Mouse (Mus musculus) lung, embryonic 16.5 days (tissue): ENCODE data around the gene Tmem243. TPM values are rescaled to one million over a fixed set of nuclear protein-coding genes. Genes with fewer than 3 reads are reported as not detected.

Experiments
- ATAC-seq: fragments of 200-750 bp; cut with Nextera tagmentation; 2 replicates; pipeline ENCODE4 v1.8.0; 2017; ENCODE audit warnings: low read depth, mild to moderate bottlenecking, moderate library complexity
- H3K27ac ChIP-seq: fragments of 300-500 bp; sonication (generic); 2 replicates; pipeline ENCODE4 v1.5.1; 2014; ENCODE audit warnings: mild to moderate bottlenecking, control low read depth, low read length
- H3K27me3 ChIP-seq: fragments of 300-500 bp; sonication (generic); 2 replicates; pipeline ENCODE4 v1.6.1; 2014; ENCODE audit warnings: low read depth, low read length, mixed read lengths; ENCODE audit not compliant: control insufficient read depth, insufficient read depth
- H3K36me3 ChIP-seq: fragments of 300-500 bp; sonication (generic); 2 replicates; pipeline ENCODE4 v1.6.1; 2014; ENCODE audit warnings: low read length; ENCODE audit not compliant: control insufficient read depth, insufficient read depth
- H3K4me1 ChIP-seq: fragments of 300-500 bp; sonication (generic); replicated peaks from 2 replicates; pipeline ENCODE4 v1.6.1; 2014; ENCODE audit warnings: low read length, mixed read lengths; ENCODE audit not compliant: control insufficient read depth, insufficient read depth
- H3K4me2 ChIP-seq: fragments of 300-500 bp; sonication (generic); 2 replicates; pipeline ENCODE4 v1.6.1; 2014; ENCODE audit warnings: low read depth, low read length, control low read depth
- H3K4me3 ChIP-seq: fragments of 300-500 bp; sonication (generic); 2 replicates; pipeline ENCODE4 v1.5.1; 2014; ENCODE audit warnings: mild to moderate bottlenecking, low read length, control low read depth
- H3K9ac ChIP-seq: fragments of 300-500 bp; sonication (generic); 2 replicates; pipeline ENCODE4 v1.6.1; 2014; ENCODE audit warnings: low read length, control low read depth
- H3K9me3 ChIP-seq: fragments of 300-500 bp; sonication (generic); 2 replicates; pipeline ENCODE4 v1.6.1; 2016; ENCODE audit warnings: low read length; ENCODE audit not compliant: control insufficient read depth
- WGBS: fragments of 180-500 bp; shearing (Covaris S2); extraction: QIAGEN DNeasy Blood & Tissue Kit; methylation state at CpG from one replicate; pipeline ENCODE4 v1.1.7; 2014; 5-methylcytosine and 5-hydroxymethylcytosine counted together
- polyA plus RNA-seq: library from polyadenylated mRNA; unstranded; fragments of >200 nt; fragmentation: Nextera tagmentation; extraction: Ambion mirVana; gene quantifications from 2 replicates; pipeline ENCODE4 v1.2.1, GENCODE M21; 2015

Tmem243 gene
- 23.8 and 45.6 TPM in 2 replicates for polyA plus RNA-seq

DNA sequence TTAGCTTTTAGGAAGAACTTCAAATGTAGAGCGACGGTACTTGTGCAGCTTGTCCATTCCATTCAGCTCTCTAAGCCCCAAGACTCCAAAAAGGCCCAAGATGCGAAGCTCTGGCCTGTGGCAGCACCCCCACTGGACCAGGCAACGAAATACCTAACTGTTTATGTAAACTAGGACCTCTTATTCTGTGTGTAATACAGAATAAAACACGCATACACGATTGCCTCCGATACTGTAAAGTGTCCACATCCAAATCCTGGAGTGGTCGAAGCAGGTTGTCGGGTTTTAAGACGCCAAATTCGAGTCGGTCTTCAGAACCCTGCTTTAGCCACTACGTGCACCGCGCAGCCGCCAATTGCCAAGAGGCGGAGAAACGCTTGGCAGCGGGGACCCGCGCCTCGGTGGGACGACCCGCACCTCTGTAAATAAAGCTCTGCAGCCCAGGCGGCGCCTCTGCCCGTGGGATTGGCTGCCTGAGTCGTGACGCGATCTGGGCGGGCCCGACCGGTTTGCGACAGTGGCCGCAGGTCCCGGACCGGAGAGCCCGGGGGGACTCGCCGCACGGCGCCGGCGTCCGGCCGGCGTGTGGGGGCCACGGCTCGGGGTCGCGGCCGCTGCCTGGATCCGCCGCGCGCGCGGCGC, at the start of gene Tmem243:
Tmem243 (plus strand) TSS at position 462 of the 642 bp plus-strand sequence.
- Histone ChIP-seq H3K4me3 (peak within 1 kb of the TSS; percentile 91), H3K27ac (peak within 1 kb of the TSS; percentile 98), H3K4me2 (peak within 1 kb of the TSS; percentile 86), H3K27me3 (peaks cover 2% of the 10 kb centered on the region; the same call in 1 of the 2 replicates), H3K9ac (peak within 1 kb of the TSS; percentile 89), H3K4me1 (peaks cover 11% of the 10 kb centered on the region), H3K36me3 (no peaks in the 10 kb centered on the region), H3K9me3 (peaks cover 5% of the 10 kb centered on the region)
- peak; percentile 94 for ATAC-seq
- WGBS, result under 1% methylated on average over 55 of the region's 59 CpGs

DNA sequence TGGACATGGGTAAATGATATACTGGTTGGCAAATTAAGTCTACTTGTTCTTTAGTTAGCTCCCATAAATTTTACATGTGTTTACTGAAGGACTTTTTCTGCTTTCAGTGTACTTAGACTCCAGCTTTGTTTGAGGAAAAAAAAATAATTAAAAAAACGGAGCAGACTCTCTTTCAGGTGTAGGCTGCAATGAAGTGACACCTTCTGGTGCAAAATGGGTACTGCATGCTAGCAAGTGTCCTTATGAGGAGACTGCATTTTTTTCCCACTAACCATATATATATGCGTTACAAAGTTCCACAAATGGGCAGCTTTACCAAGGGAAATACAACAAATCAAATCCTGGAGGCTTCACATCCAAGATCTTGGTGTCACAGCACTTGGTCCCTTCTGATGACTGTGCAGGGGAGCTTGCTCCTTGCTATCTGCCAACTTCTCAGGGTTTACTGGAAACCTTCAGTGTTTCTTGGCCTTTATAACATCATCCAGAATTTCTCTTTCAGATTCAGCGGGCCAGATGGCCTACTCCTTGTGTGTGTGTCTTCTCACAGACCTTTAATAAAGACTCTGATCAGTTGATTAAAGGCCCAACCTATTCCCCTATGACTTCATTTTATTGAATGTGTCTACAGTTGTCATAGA, 44.3 kb upstream of the Tmem243 start:
- H3K9ac ChIP-seq, result no peak overlapping the region
- no peaks in the 10 kb centered on the region for H3K36me3 ChIP-seq
- no peaks in the 10 kb centered on the region for H3K9me3 ChIP-seq
- H3K27ac ChIP-seq, result no peak overlapping the region
- no peak overlapping the region for H3K4me3 ChIP-seq
- WGBS, result 18% methylated on average over 3 of the region's 3 CpGs
- 0 out of 2 replicates have a peak, but pooled peaks have one; percentile 47 for ATAC-seq
- no peaks in the 10 kb centered on the region for H3K4me1 ChIP-seq
- no peaks in the 10 kb centered on the region for H3K27me3 ChIP-seq
- no peak overlapping the region for H3K4me2 ChIP-seq

DNA sequence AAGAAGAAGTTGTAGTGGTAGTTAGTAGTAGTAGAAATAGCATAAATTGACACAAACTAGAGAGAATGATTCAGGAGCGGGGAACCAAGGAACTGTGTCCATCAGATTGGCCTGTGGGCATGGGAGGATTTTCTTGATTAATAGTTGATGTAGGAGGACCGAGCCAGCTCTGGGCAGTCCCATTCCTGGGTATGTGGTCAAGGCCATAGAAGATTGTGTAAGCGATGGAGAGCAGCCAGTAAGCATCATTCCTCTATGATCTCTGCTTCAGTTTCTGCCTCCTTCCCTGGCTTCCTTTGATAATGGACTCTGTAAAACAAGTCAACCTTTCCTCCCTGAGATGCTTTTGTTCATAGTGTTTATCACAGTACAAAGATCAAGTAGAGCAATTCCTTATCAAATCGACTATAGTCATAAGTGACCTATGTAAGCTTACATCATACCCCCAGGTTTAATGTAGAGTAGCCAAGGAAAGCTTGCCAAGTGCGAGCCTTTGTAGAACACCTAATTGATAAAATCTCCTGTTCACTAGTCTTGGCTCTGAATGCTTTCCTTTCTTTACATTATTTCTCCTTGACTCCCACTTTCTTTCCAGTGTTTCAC, 43.1 kb upstream of the Tmem243 start:
- WGBS, result 65% methylated on average over 5 of the region's 5 CpGs
- no peak for ATAC-seq
- Histone ChIP-seq H3K4me3 (no peak overlapping the region), H3K36me3 (no peaks in the 10 kb centered on the region), H3K9ac (no peak overlapping the region), H3K4me1 (no peaks in the 10 kb centered on the region), H3K9me3 (no peaks in the 10 kb centered on the region), H3K27me3 (no peaks in the 10 kb centered on the region), H3K27ac (no peak overlapping the region), H3K4me2 (no peak overlapping the region)

DNA sequence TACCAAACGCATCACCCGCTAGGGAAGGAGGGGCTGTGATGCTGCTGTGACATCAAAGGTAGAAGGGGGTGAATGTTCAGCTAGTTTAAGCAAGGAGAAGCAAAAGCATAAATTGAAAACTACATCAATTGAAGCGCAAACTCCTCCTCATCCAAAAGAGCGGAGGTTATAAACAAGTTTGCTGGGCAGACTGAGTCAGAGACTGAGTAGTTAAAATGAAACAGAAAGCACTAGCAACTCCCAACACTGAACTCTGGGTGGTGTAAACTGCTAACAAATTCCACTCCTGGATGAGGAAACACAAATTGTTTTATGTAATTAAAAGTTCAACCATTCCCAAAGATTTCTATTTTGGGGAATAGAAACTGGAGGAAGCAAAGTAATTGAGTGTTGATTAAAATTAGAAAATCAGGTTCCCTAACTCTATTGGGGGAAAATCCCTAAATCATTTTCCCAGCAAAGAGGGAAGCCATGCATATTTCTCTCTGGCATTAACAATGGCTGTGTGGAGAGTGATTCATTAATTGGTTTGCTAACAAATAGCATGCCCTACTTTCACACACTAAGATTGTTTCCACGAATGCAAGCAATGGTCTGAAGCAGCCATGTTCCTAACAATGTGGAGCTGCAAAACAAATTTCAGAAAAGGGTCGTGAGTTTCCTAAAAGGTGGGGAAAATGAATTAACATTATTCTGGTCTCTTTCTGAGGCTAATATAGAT, 41.0 kb upstream of the Tmem243 start:
- no peaks in the 10 kb centered on the region for H3K27me3 ChIP-seq

DNA sequence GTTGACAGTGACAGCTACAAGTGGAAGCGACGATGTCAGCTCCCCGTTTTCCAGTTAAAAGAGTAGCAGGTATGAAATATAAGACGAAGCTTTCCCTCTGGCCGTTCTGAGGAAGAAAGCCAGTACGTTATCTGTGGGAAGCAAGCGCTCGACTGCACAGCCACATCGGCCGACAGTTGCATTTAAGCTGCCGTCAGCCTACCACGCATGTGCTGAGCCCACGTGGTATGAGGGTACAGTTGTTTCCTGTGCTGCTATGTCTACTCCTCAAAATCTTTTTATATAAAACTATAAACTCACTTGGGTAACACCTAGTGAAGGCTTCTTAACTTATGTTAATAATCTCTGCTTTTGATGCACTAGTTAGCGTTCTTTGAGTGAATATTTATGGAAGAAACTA, 40.2 kb upstream of the Tmem243 start:
- no peak for ATAC-seq
- H3K36me3 ChIP-seq, result no peaks in the 10 kb centered on the region
- no peaks in the 10 kb centered on the region for H3K4me1 ChIP-seq
- H3K9ac ChIP-seq, result no peak overlapping the region
- H3K27ac ChIP-seq, result no peak overlapping the region
- H3K27me3 ChIP-seq, result no peaks in the 10 kb centered on the region
- no peak overlapping the region for H3K4me2 ChIP-seq
- no peaks in the 10 kb centered on the region for H3K9me3 ChIP-seq
- WGBS, result 80% methylated on average over 14 of the region's 14 CpGs
- H3K4me3 ChIP-seq, result no peak overlapping the region

More for the DNA sequence above, 41.0 kb upstream of the Tmem243 start:
- no peak for ATAC-seq
- H3K27ac ChIP-seq, result no peak overlapping the region
- H3K4me1 ChIP-seq, result no peaks in the 10 kb centered on the region
- no peak overlapping the region for H3K4me3 ChIP-seq
- H3K9me3 ChIP-seq, result no peaks in the 10 kb centered on the region
- H3K4me2 ChIP-seq, result no peak overlapping the region
- no peak overlapping the region for H3K9ac ChIP-seq
- 70% methylated on average over 6 of the region's 6 CpGs for WGBS
- no peaks in the 10 kb centered on the region for H3K36me3 ChIP-seq

DNA sequence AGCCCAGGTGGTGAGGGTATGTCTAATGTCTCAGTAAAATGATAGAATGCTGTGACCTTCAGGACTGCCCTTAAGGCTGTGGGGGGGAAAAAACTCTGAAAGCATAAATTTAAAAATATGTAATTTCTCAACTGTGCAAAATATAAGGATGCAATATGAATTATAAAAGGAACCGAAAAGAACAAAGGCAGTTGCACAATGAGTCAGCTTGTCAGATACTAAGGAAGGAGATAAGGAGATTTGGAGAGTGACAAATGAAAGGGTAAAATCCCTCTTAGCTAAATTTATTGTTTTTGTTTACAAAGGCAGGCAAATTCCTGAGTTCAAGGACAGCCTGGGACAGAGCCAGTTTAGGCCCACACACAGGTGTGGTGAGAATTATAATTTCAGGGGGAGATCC, 36.3 kb upstream of the Tmem243 start:
- Histone ChIP-seq H3K27me3 (no peaks in the 10 kb centered on the region), H3K9ac (no peak overlapping the region), H3K4me1 (no peaks in the 10 kb centered on the region), H3K9me3 (no peaks in the 10 kb centered on the region), H3K4me3 (no peak overlapping the region), H3K36me3 (no peaks in the 10 kb centered on the region), H3K27ac (no peak overlapping the region), H3K4me2 (no peak overlapping the region)
- no peak for ATAC-seq
- WGBS, result 78% methylated on average over 1 of the region's 1 CpGs

DNA sequence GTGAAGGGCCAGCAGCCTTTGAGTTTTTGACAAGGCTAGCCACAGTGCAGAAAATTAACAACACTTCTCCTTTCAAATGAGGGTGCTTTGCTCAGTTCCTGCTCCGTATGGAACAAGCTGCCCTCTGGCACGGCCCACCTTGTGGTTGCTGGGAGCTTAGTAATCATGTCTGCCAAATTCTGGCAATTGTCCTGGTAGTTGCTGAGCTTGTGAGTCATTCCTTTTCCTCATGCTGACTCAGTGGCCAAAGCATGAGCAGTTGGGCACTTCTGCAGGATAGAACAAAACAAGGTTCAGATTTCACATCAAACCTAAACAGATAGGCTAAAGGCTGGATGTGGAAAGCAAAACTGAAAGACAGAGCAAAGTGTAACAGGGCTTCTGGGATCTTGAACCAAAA, 31.6 kb upstream of the Tmem243 start:
- no peak overlapping the region for H3K9ac ChIP-seq
- H3K4me2 ChIP-seq, result no peak overlapping the region
- no peak overlapping the region for H3K4me3 ChIP-seq
- 39% methylated on average over 2 of the region's 2 CpGs for WGBS
- no peaks in the 10 kb centered on the region for H3K9me3 ChIP-seq
- ATAC-seq, result no peak
- H3K27me3 ChIP-seq, result no peaks in the 10 kb centered on the region
- no peaks in the 10 kb centered on the region for H3K4me1 ChIP-seq
- no peaks in the 10 kb centered on the region for H3K36me3 ChIP-seq
- H3K27ac ChIP-seq, result no peak overlapping the region

DNA sequence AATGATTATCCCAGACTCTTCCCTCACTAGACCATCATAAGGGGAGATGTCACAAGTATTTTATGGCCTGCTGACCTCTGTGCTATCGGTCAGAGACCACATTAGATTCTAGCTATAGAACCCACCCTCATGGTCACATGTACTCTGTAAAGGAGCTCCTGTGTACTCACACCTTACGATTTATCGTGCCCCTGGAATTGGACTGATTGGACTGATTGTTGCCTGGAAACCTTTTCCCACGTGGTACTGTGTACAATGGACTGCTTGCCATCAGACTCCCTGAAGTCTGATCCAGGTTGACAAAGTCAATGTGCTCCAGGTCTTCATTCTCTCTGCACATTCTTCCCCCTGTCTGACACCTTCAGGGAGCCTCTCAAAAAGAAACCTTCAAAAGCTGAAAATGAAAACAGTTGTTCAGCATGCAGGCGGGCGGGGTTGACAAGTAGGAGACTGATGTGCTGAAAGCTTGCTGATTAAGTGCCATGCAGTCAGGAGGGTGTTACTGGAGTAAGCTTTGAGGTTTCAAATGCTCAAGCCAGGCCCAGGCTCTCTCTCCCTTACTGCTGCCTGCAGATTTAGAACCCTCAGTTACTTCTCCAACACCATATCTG, 30.8 kb upstream of the Tmem243 start:
- Histone ChIP-seq H3K27ac (no peak overlapping the region), H3K4me3 (no peak overlapping the region), H3K4me2 (no peak overlapping the region), H3K4me1 (no peaks in the 10 kb centered on the region), H3K27me3 (no peaks in the 10 kb centered on the region), H3K9ac (no peak overlapping the region), H3K9me3 (no peaks in the 10 kb centered on the region), H3K36me3 (no peaks in the 10 kb centered on the region)
- WGBS, result 36% methylated on average over 6 of the region's 6 CpGs
- no peak for ATAC-seq

DNA sequence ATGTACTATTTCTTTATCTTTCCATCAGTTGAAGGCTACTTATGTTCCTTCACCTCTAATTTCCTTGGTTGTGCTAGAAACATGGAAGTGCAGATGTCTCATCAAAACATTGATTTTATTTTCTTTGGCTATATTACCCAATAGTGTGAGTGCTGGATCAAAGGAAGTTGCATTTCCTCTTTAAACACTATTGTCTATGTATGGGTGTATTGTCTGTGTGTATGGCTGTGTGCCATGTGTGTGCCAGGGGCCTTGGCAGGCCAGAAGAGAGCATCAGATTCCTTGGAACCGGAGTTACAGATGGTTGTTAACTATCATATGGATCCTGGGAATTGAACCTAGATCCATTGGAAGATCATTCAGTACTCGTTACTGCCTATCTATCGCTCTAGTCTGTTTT, 29.1 kb upstream of the Tmem243 start:
- no peaks in the 10 kb centered on the region for H3K27me3 ChIP-seq
- H3K9me3 ChIP-seq, result no peaks in the 10 kb centered on the region
- WGBS, result 85% methylated on average over 3 of the region's 3 CpGs
- ATAC-seq, result no peak
- H3K4me2 ChIP-seq, result no peak overlapping the region
- H3K4me1 ChIP-seq, result no peaks in the 10 kb centered on the region
- no peaks in the 10 kb centered on the region for H3K36me3 ChIP-seq
- no peak overlapping the region for H3K4me3 ChIP-seq
- H3K27ac ChIP-seq, result no peak overlapping the region
- H3K9ac ChIP-seq, result no peak overlapping the region
